Mouse (Mus musculus): ENCODE measurements around the gene Kdelc2. TPM values are rescaled to one million over a fixed set of nuclear protein-coding genes. Genes with fewer than 3 reads are reported as not detected.

The Kdelc2 gene
- polyA plus RNA-seq (2014; fragmentation: Nextera tagmentation; extraction: Ambion mirVana), result 9.0 and 11.7 TPM in 2 replicates

- H3K4me1 ChIP-seq (ENCODE audit: control insufficient read depth, insufficient read depth, low read length), result no peaks in the 10 kb centered on the region
- peak within 1 kb of the TSS; percentile 84 for H3K27ac ChIP-seq (replicated peaks; ENCODE audit: low read depth, low read length)
- WGBS, result under 1% methylated on average over 62 of the region's 75 CpGs
- H3K4me2 ChIP-seq (ENCODE audit: low read depth, severe bottlenecking), result peak within 1 kb of the TSS; percentile 80
- H3K27me3 ChIP-seq (ENCODE audit: control insufficient read depth, insufficient read depth, low read length), result no peaks in the 10 kb centered on the region
- no peaks in the 10 kb centered on the region for H3K9me3 ChIP-seq (ENCODE audit: control insufficient read depth, low read length)
- H3K9ac ChIP-seq (ENCODE audit: low read length), result peak within 1 kb of the TSS; percentile 95
- DNase-seq (ENCODE audit: low spot score) (peak; percentile 85), ATAC-seq (ENCODE audit: insufficient number of reproducible peaks, low FRiP score, low TSS enrichment, low read depth) (peak; percentile 94)
- no peaks in the 10 kb centered on the region for H3K36me3 ChIP-seq (ENCODE audit: control insufficient read depth, insufficient read depth, low read length)
- H3K4me3 ChIP-seq (ENCODE audit: low read depth, low read length), result peak within 1 kb of the TSS; percentile 71
Observed at GRCm38 (mm10) chr9:53383951-53384866, at the start of gene Kdelc2. Gene Kdelc2 (plus strand): TSS chr9:53384025.

GRCm38 (mm10) chr9:53335131-53335530 is 48.7 kb upstream of the Kdelc2 start:
- H3K27ac ChIP-seq (replicated peaks; ENCODE audit: low read depth, low read length), result no peak overlapping the region
- H3K9me3 ChIP-seq (ENCODE audit: control insufficient read depth, low read length), result no peaks in the 10 kb centered on the region; the same call in 1 of the 2 replicates
- DNase-seq (ENCODE audit: low spot score) (no peak), ATAC-seq (ENCODE audit: insufficient number of reproducible peaks, low FRiP score, low TSS enrichment, low read depth) (no peak)
- no peak overlapping the region for H3K4me3 ChIP-seq (ENCODE audit: low read depth, low read length)
- WGBS, result 85% methylated on average over 3 of the region's 3 CpGs
- no peaks in the 10 kb centered on the region for H3K27me3 ChIP-seq (ENCODE audit: control insufficient read depth, insufficient read depth, low read length)
- H3K36me3 ChIP-seq (ENCODE audit: control insufficient read depth, insufficient read depth, low read length), result no peaks in the 10 kb centered on the region
- H3K9ac ChIP-seq (ENCODE audit: low read length), result no peak overlapping the region
- no peak overlapping the region for H3K4me2 ChIP-seq (ENCODE audit: low read depth, severe bottlenecking)
- no peaks in the 10 kb centered on the region for H3K4me1 ChIP-seq (ENCODE audit: control insufficient read depth, insufficient read depth, low read length)

DNA sequence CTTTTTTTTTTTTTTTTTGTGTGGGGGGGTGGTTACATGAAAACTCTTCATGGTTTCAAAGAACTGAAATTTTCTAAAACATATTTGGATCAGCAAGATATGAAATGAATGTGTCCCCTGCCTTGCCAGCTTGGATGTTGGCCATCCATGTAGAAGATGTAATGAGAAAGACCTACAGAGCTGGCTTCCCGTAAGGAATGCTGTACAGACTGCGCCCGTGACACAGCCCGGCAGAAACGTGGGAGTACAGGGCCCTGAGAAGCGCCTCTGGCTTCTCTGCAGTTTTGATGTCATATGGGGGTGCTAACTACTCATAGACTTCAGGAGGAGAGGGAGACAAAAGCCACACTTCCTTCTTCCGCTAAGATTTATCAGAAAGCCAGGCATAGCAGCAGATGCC is 44.2 kb upstream of the Kdelc2 start:
- Histone ChIP-seq H3K27me3 (ENCODE audit: control insufficient read depth, insufficient read depth, low read length) (no peaks in the 10 kb centered on the region), H3K4me2 (ENCODE audit: low read depth, severe bottlenecking) (no peak overlapping the region)
- WGBS, result 71% methylated on average over 7 of the region's 7 CpGs

GRCm38 (mm10) chr9:53340328-53340916 is 43.4 kb upstream of the Kdelc2 start:
- Histone ChIP-seq H3K4me1 (ENCODE audit: control insufficient read depth, insufficient read depth, low read length) (peaks cover 4% of the 10 kb centered on the region), H3K9me3 (ENCODE audit: control insufficient read depth, low read length) (no peaks in the 10 kb centered on the region), H3K27me3 (ENCODE audit: control insufficient read depth, insufficient read depth, low read length) (no peaks in the 10 kb centered on the region), H3K27ac (replicated peaks; ENCODE audit: low read depth, low read length) (no peak overlapping the region), H3K4me2 (ENCODE audit: low read depth, severe bottlenecking) (peak overlapping the region; percentile 60), H3K9ac (ENCODE audit: low read length) (peak overlapping the region; percentile 3; the same call in 1 of the 2 replicates), H3K36me3 (ENCODE audit: control insufficient read depth, insufficient read depth, low read length) (no peaks in the 10 kb centered on the region), H3K4me3 (ENCODE audit: low read depth, low read length) (peak overlapping the region; percentile 33; the same call in 1 of the 2 replicates)
- DNase-seq (ENCODE audit: low spot score), result peak; percentile 32
- no peak for ATAC-seq (ENCODE audit: insufficient number of reproducible peaks, low FRiP score, low TSS enrichment, low read depth)
- WGBS, result 26% methylated on average over 17 of the region's 17 CpGs

More for the DNA sequence above, 44.2 kb upstream of the Kdelc2 start:
- H3K36me3 ChIP-seq (ENCODE audit: control insufficient read depth, insufficient read depth, low read length), result no peaks in the 10 kb centered on the region
- no peak for DNase-seq (ENCODE audit: low spot score)
- H3K4me1 ChIP-seq (ENCODE audit: control insufficient read depth, insufficient read depth, low read length), result peaks cover 4% of the 10 kb centered on the region
- H3K9ac ChIP-seq (ENCODE audit: low read length), result no peak overlapping the region
- no peak overlapping the region for H3K27ac ChIP-seq (replicated peaks; ENCODE audit: low read depth, low read length)
- H3K4me3 ChIP-seq (ENCODE audit: low read depth, low read length), result no peak overlapping the region
- ATAC-seq (ENCODE audit: insufficient number of reproducible peaks, low FRiP score, low TSS enrichment, low read depth), result no peak
- no peaks in the 10 kb centered on the region for H3K9me3 ChIP-seq (ENCODE audit: control insufficient read depth, low read length)

- WGBS, result 3% methylated on average over 14 of the region's 14 CpGs
- no peak for ATAC-seq (ENCODE audit: insufficient number of reproducible peaks, low FRiP score, low TSS enrichment, low read depth)
Observed at GRCm38 (mm10) chr9:53340969-53341368, 42.9 kb upstream of the Kdelc2 start.

DNA sequence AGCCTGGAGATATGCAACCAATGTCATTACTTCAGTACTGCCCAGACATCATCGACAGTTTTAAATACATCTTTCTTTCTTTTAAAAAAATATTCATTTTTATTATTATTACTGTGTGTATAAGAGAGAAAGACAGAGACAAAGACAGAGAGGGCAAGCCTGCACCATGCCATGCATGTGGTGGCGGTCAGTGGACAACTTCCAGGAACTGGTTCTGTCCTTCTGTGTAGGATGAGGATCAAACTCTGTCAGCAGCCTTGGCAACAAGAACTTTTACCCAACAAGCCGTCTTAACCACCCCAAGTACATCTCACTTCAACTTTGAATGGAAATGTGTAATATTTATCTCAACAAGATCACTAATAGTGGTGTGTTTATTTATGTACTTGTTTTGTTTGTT is 41.8 kb upstream of the Kdelc2 start:
- DNase-seq (ENCODE audit: low spot score), result no peak
- no peak overlapping the region for H3K4me3 ChIP-seq (ENCODE audit: low read depth, low read length)
- peaks cover 4% of the 10 kb centered on the region for H3K4me1 ChIP-seq (ENCODE audit: control insufficient read depth, insufficient read depth, low read length)
- H3K4me2 ChIP-seq (ENCODE audit: low read depth, severe bottlenecking), result no peak overlapping the region
- no peaks in the 10 kb centered on the region for H3K36me3 ChIP-seq (ENCODE audit: control insufficient read depth, insufficient read depth, low read length)
- H3K27me3 ChIP-seq (ENCODE audit: control insufficient read depth, insufficient read depth, low read length), result no peaks in the 10 kb centered on the region
- no peak overlapping the region for H3K27ac ChIP-seq (replicated peaks; ENCODE audit: low read depth, low read length)
- no peak overlapping the region for H3K9ac ChIP-seq (ENCODE audit: low read length)
- no peak for ATAC-seq (ENCODE audit: insufficient number of reproducible peaks, low FRiP score, low TSS enrichment, low read depth)
- no peaks in the 10 kb centered on the region for H3K9me3 ChIP-seq (ENCODE audit: control insufficient read depth, low read length)
- 87% methylated on average over 3 of the region's 3 CpGs for WGBS

More at GRCm38 (mm10) chr9:53340969-53341368, 42.9 kb upstream of the Kdelc2 start:
- peak overlapping the region; percentile 19; the same call in 1 of the 2 replicates for H3K9ac ChIP-seq (ENCODE audit: low read length)
- no peaks in the 10 kb centered on the region for H3K27me3 ChIP-seq (ENCODE audit: control insufficient read depth, insufficient read depth, low read length)
- no peak overlapping the region for H3K27ac ChIP-seq (replicated peaks; ENCODE audit: low read depth, low read length)
- H3K36me3 ChIP-seq (ENCODE audit: control insufficient read depth, insufficient read depth, low read length), result no peaks in the 10 kb centered on the region
- DNase-seq (ENCODE audit: low spot score), result peak; percentile 61
- H3K9me3 ChIP-seq (ENCODE audit: control insufficient read depth, low read length), result no peaks in the 10 kb centered on the region
- H3K4me3 ChIP-seq (ENCODE audit: low read depth, low read length), result peak overlapping the region; percentile 33
- H3K4me1 ChIP-seq (ENCODE audit: control insufficient read depth, insufficient read depth, low read length), result peaks cover 4% of the 10 kb centered on the region
- peak overlapping the region; percentile 60 for H3K4me2 ChIP-seq (ENCODE audit: low read depth, severe bottlenecking)

DNA sequence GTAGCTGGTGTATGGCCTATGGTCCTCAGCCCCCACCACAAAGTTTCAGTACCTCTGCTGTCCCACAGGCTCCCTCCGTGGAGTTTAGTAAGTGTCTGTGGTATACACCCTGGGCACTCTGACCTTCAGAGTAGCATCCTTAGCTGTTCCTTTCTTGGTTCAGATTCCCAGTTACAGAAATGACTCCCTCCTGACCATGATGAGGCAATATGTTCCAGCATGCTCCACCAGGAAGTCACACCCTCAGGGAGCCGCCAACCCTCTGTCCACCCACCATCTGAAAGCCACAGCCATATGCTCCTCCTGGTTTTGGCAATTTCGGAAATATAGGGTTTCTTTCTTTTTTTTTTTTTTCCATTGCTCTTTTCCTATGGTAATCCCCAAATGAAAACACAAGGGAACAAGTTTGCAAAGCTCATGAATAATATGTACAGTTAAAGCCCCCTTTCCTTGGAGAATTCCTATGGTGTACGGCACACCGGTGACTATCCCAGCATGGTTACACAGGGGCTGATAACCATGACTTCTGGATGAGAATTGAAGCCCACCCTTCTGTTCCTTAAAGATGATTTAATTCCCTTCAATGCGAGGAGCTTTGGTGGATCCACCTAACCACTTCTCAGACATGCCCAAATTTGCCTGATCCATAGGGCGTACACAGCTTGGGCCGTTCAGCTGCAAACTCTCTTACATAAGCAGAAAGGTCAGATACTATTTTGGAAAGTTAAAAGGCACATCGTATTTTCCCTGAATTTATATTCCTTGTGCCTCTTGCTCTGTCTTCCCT is 39.0 kb upstream of the Kdelc2 start:
- ATAC-seq (ENCODE audit: insufficient number of reproducible peaks, low FRiP score, low TSS enrichment, low read depth) (no peak), DNase-seq (ENCODE audit: low spot score) (no peak)
- Histone ChIP-seq H3K4me3 (ENCODE audit: low read depth, low read length) (no peak overlapping the region), H3K4me2 (ENCODE audit: low read depth, severe bottlenecking) (no peak overlapping the region), H3K36me3 (ENCODE audit: control insufficient read depth, insufficient read depth, low read length) (no peaks in the 10 kb centered on the region), H3K9ac (ENCODE audit: low read length) (no peak overlapping the region), H3K27ac (replicated peaks; ENCODE audit: low read depth, low read length) (no peak overlapping the region), H3K27me3 (ENCODE audit: control insufficient read depth, insufficient read depth, low read length) (no peaks in the 10 kb centered on the region), H3K9me3 (ENCODE audit: control insufficient read depth, low read length) (no peaks in the 10 kb centered on the region), H3K4me1 (ENCODE audit: control insufficient read depth, insufficient read depth, low read length) (peaks cover 4% of the 10 kb centered on the region)
- WGBS, result 88% methylated on average over 9 of the region's 9 CpGs

GRCm38 (mm10) chr9:53345728-53346127 is 38.1 kb upstream of the Kdelc2 start:
- Histone ChIP-seq H3K27ac (replicated peaks; ENCODE audit: low read depth, low read length) (no peak overlapping the region), H3K4me1 (ENCODE audit: control insufficient read depth, insufficient read depth, low read length) (peaks cover under 1% of the 10 kb centered on the region; the same call in 1 of the 2 replicates), H3K27me3 (ENCODE audit: control insufficient read depth, insufficient read depth, low read length) (no peaks in the 10 kb centered on the region), H3K9ac (ENCODE audit: low read length) (no peak overlapping the region), H3K9me3 (ENCODE audit: control insufficient read depth, low read length) (no peaks in the 10 kb centered on the region), H3K4me3 (ENCODE audit: low read depth, low read length) (no peak overlapping the region), H3K4me2 (ENCODE audit: low read depth, severe bottlenecking) (no peak overlapping the region), H3K36me3 (ENCODE audit: control insufficient read depth, insufficient read depth, low read length) (no peaks in the 10 kb centered on the region)
- DNase-seq (ENCODE audit: low spot score) (no peak), ATAC-seq (ENCODE audit: insufficient number of reproducible peaks, low FRiP score, low TSS enrichment, low read depth) (no peak)
- WGBS, result 45% methylated on average over 3 of the region's 3 CpGs

Data from limb, embryonic 11.5 days (tissue).